Mouse (Mus musculus) adrenal gland, adult (tissue): ENCODE results near the gene Cdk8.

Source experiments
- DNase-seq, 2 experiments: peaks; one replicate each; pipeline ENCODE4 v3.0.0; 2022 to 2023; ENCODE audit warnings: low spot score in 1 of 2; ENCODE audit not compliant: inconsistent age in 2 of 2

Gene Cdk8

GRCm38 (mm10) chr5:146232056-146232675 lies 1.1 kb downstream of the Cdk8 start:
- DNase-seq, result peak in 1 of 2 experiments; percentile 63

GRCm38 (mm10) chr5:146232816-146233215 lies 1.8 kb downstream of the Cdk8 start:
- peak in 1 of 2 experiments; percentile 63 for DNase-seq

GRCm38 (mm10) chr5:146234336-146234735 lies 3.3 kb downstream of the Cdk8 start:
- DNase-seq, result no peak

- peak in 1 of 2 experiments; percentile 38 for DNase-seq
Observed at GRCm38 (mm10) chr5:146238274-146238673, 7.2 kb downstream of the Cdk8 start.

- no peak for DNase-seq
Observed at GRCm38 (mm10) chr5:146240771-146241170, 9.7 kb downstream of the Cdk8 start.

- DNase-seq, result no peak
Observed at GRCm38 (mm10) chr5:146241202-146241601, 10.2 kb downstream of the Cdk8 start.

GRCm38 (mm10) chr5:146245193-146245592 lies 14.2 kb downstream of the Cdk8 start:
- DNase-seq, result no peak

- no peak for DNase-seq
Observed at GRCm38 (mm10) chr5:146245646-146246370, 14.8 kb downstream of the Cdk8 start.

GRCm38 (mm10) chr5:146246386-146246785 lies 15.4 kb downstream of the Cdk8 start:
- DNase-seq, result peak in 1 of 2 experiments; percentile 82

GRCm38 (mm10) chr5:146247709-146248108 lies 16.7 kb downstream of the Cdk8 start:
- DNase-seq, result no peak

- DNase-seq, result peak in 1 of 2 experiments; percentile 80
Observed at GRCm38 (mm10) chr5:146248746-146249145, 17.7 kb downstream of the Cdk8 start.

GRCm38 (mm10) chr5:146250369-146251075 lies 19.5 kb downstream of the Cdk8 start:
- peak in 1 of 2 experiments; percentile 76 for DNase-seq

- DNase-seq, result peak; percentile 50 to 91
Observed at GRCm38 (mm10) chr5:146251663-146252429, 20.8 kb downstream of the Cdk8 start.

GRCm38 (mm10) chr5:146253644-146254043 lies 22.6 kb downstream of the Cdk8 start:
- peak in 1 of 2 experiments; percentile 57 for DNase-seq

GRCm38 (mm10) chr5:146260003-146260402 lies 29.0 kb downstream of the Cdk8 start:
- DNase-seq, result peak in 1 of 2 experiments; percentile 63

- DNase-seq, result no peak
Observed at GRCm38 (mm10) chr5:146265934-146266591, 35.0 kb downstream of the Cdk8 start.

GRCm38 (mm10) chr5:146267776-146268175 lies 36.7 kb downstream of the Cdk8 start:
- DNase-seq, result no peak

GRCm38 (mm10) chr5:146270593-146270992 lies 39.6 kb downstream of the Cdk8 start:
- no peak for DNase-seq

- no peak for DNase-seq
Observed at GRCm38 (mm10) chr5:146271662-146272061, 40.6 kb downstream of the Cdk8 start.

GRCm38 (mm10) chr5:146273096-146273495 lies 42.1 kb downstream of the Cdk8 start:
- peak; percentile 57 to 81 for DNase-seq
